Mouse (Mus musculus) MEL (cell line): ENCODE data around the gene Rnf144b. TPM values are rescaled to one million over a fixed set of nuclear protein-coding genes. Genes with fewer than 3 reads are reported as not detected.

Source experiments
- DNase-seq: peaks from one replicate; pipeline ENCODE4 v3.0.0; 2011; ENCODE audit warnings: low read depth, low spot score
- H3K27ac ChIP-seq: 2 replicates; pipeline ENCODE4 v1.5.1; 2012; ENCODE audit warnings: low read depth, mild to moderate bottlenecking, control low read depth, low read length, moderate library complexity; ENCODE audit not compliant: control insufficient read depth
- H3K27me3 ChIP-seq, 2 experiments: fragments of 150-350 bp in 1 of 2; sonication (generic) in 1 of 2; 2 replicates each; pipeline ENCODE4 v1.6.1; 2012; ENCODE audit warnings: low read length in 2 of 2, mild to moderate bottlenecking in 2 of 2, improper control_type of control experiment in 1 of 2, moderate library complexity in 1 of 2; ENCODE audit not compliant: insufficient read depth in 2 of 2, control insufficient read depth in 1 of 2
- H3K36me3 ChIP-seq, 2 experiments: 2 replicates each; pipeline ENCODE4 v1.6.1; 2012 to 2014; ENCODE audit warnings: low read length in 2 of 2, improper control_type of control experiment in 1 of 2, inconsistent platforms in 1 of 2, mild to moderate bottlenecking in 1 of 2; ENCODE audit not compliant: insufficient read depth in 2 of 2, control insufficient read depth in 1 of 2
- H3K4me1 ChIP-seq, 2 experiments: fragments of 150-350 bp in 1 of 2; sonication (generic) in 1 of 2; 2 replicates each; pipeline ENCODE4 v1.6.1; 2012; ENCODE audit warnings: low read length in 2 of 2, improper control_type of control experiment in 1 of 2, mild to moderate bottlenecking in 1 of 2; ENCODE audit not compliant: insufficient read depth in 2 of 2, control insufficient read depth in 1 of 2
- H3K4me3 ChIP-seq, 2 experiments: fragments of 150-350 bp in 1 of 2; sonication (generic) in 1 of 2; 2 replicates each; pipeline ENCODE4 v1.5.1; 2012; ENCODE audit warnings: low read depth in 2 of 2, low read length in 2 of 2, mild to moderate bottlenecking in 2 of 2, moderate library complexity in 2 of 2, control low read depth in 1 of 2, improper control_type of control experiment in 1 of 2; ENCODE audit not compliant: control insufficient read depth in 1 of 2, insufficient read depth in 1 of 2
- H3K79me2 ChIP-seq: 2 replicates; pipeline ENCODE4 v1.6.1; 2012; ENCODE audit warnings: mild to moderate bottlenecking, low read length, moderate library complexity; ENCODE audit not compliant: control insufficient read depth, poor library complexity, insufficient read depth
- H3K9ac ChIP-seq: 2 replicates; pipeline ENCODE4 v1.6.1; 2012; ENCODE audit warnings: low read depth, mild to moderate bottlenecking, control low read depth, low read length, moderate library complexity; ENCODE audit not compliant: control insufficient read depth, poor library complexity, severe bottlenecking
- H3K9me3 ChIP-seq: fragments of 150-350 bp; sonication (generic); replicated peaks from 2 replicates; pipeline ENCODE4 v1.6.1; 2012; ENCODE audit warnings: mild to moderate bottlenecking, low read length, improper control_type of control experiment, moderate library complexity; ENCODE audit not compliant: insufficient read depth
- BHLHE40 ChIP-seq: IDR thresholded peaks from 2 replicates; pipeline ENCODE4 v1.6.1; 2012; ENCODE audit warnings: low read depth, mild to moderate bottlenecking, inconsistent platforms, low read length, improper control_type of control experiment, borderline replicate concordance
- CHD2 ChIP-seq: IDR thresholded peaks from 2 replicates; pipeline ENCODE4 v1.6.1; 2011; ENCODE audit warnings: low read length, improper control_type of control experiment
- E2F4 ChIP-seq: IDR thresholded peaks from 2 replicates; pipeline ENCODE4 v1.6.1; 2011; ENCODE audit warnings: low read depth, low read length, improper control_type of control experiment, borderline replicate concordance
- EP300 ChIP-seq, 2 experiments: IDR thresholded peaks; 2 replicates each; pipeline ENCODE4 v1.6.1; 2011; ENCODE audit warnings: improper control_type of control experiment in 2 of 2, low read length in 2 of 2, low read depth in 1 of 2, mild to moderate bottlenecking in 1 of 2
- KAT2A ChIP-seq: conservative IDR thresholded peaks from 2 replicates; pipeline ENCODE4 v1.6.1; 2012; ENCODE audit warnings: low read depth, low read length, improper control_type of control experiment, inconsistent platforms
- MAX ChIP-seq: IDR thresholded peaks from 2 replicates; pipeline ENCODE4 v1.6.1; 2011; ENCODE audit warnings: low read length, improper control_type of control experiment
- MAZ ChIP-seq: IDR thresholded peaks from 2 replicates; pipeline ENCODE4 v1.6.1; 2012; ENCODE audit warnings: low read depth, mild to moderate bottlenecking, inconsistent platforms, low read length, improper control_type of control experiment
- MXI1 ChIP-seq: IDR thresholded peaks from 2 replicates; pipeline ENCODE4 v1.6.1; 2011; ENCODE audit warnings: mild to moderate bottlenecking, low read depth, low read length, improper control_type of control experiment
- MYC ChIP-seq: IDR thresholded peaks from 2 replicates; pipeline ENCODE4 v1.6.1; 2011; ENCODE audit warnings: low read depth, mild to moderate bottlenecking, low read length, improper control_type of control experiment, moderate library complexity
- NELFE ChIP-seq: IDR thresholded peaks from 2 replicates; pipeline ENCODE4 v1.6.1; 2011; ENCODE audit warnings: low read depth, low read length, improper control_type of control experiment
- NRF1 ChIP-seq: IDR thresholded peaks from 2 replicates; pipeline ENCODE4 v1.6.1; 2014; ENCODE audit warnings: low read depth, mild to moderate bottlenecking, inconsistent platforms, low read length, improper control_type of control experiment, moderate library complexity; ENCODE audit not compliant: poor library complexity, insufficient read depth, severe bottlenecking
- POLR2AphosphoS2 ChIP-seq: IDR thresholded peaks from 2 replicates; pipeline ENCODE4 v1.6.1; 2011; ENCODE audit warnings: low read length, improper control_type of control experiment
- RCOR1 ChIP-seq: IDR thresholded peaks from 2 replicates; pipeline ENCODE4 v1.6.1; 2012; ENCODE audit warnings: low read depth, mild to moderate bottlenecking, inconsistent platforms, low read length, improper control_type of control experiment
- SMC3 ChIP-seq: IDR thresholded peaks from 2 replicates; pipeline ENCODE4 v1.6.1; 2011; ENCODE audit warnings: low read depth, low read length, improper control_type of control experiment
- TAL1 ChIP-seq: IDR thresholded peaks from 2 replicates; pipeline ENCODE4 v1.6.1; 2012; ENCODE audit warnings: mild to moderate bottlenecking, inconsistent platforms, low read length, moderate library complexity, mixed read lengths
- TBP ChIP-seq: IDR thresholded peaks from 2 replicates; pipeline ENCODE4 v1.8.0; 2011; ENCODE audit warnings: low read depth, low read length, improper control_type of control experiment
- ZC3H11A ChIP-seq: IDR thresholded peaks from 2 replicates; pipeline ENCODE4 v1.6.1; 2012; ENCODE audit warnings: low read depth, mild to moderate bottlenecking, inconsistent platforms, low read length, improper control_type of control experiment
- ZKSCAN1 ChIP-seq: IDR thresholded peaks from 2 replicates; pipeline ENCODE4 v1.6.1; 2012; ENCODE audit warnings: low read depth, mild to moderate bottlenecking, inconsistent platforms, low read length, improper control_type of control experiment, moderate library complexity
- ZMIZ1 ChIP-seq: IDR thresholded peaks from 2 replicates; pipeline ENCODE4 v1.6.1; 2012; ENCODE audit warnings: low read depth, mild to moderate bottlenecking, inconsistent platforms, low read length, improper control_type of control experiment, moderate library complexity
- ZNF384 ChIP-seq: IDR thresholded peaks from 2 replicates; pipeline ENCODE4 v1.6.1; 2012; ENCODE audit warnings: low read depth, mild to moderate bottlenecking, inconsistent platforms, low read length, improper control_type of control experiment
- polyA plus RNA-seq, 2 experiments: library from polyadenylated mRNA; stranded (reverse) in 1 of 2; unstranded in 1 of 2; fragments of >175 nt in 1 of 2; fragments of >200 nt in 1 of 2; gene quantifications; 2 replicates each; pipeline versions ENCODE4 v1.2.1 to v1.2.4; 2012; ENCODE audit warnings: low replicate concordance in 2 of 2, low read depth in 1 of 2; ENCODE audit not compliant: insufficient read length in 2 of 2, insufficient read depth in 1 of 2, missing spikeins in 1 of 2
- total RNA-seq: library from RNA; depleted of rRNA; stranded (reverse); fragments of 300-350 nt; gene quantifications from 2 replicates; pipeline ENCODE4 v1.2.3, GENCODE M21; 2012

Rnf144b gene
- total and polyA plus RNA-seq, 3 experiments: not detected

- TF ChIP-seq MXI1 (peak; percentile 37; the same call in 1 of the 2 replicates), E2F4 (peak; percentile 93; the same call in 1 of the 2 replicates), MAX (no peak), POLR2AphosphoS2 (0 out of 2 replicates have a peak, but pooled peaks have one; percentile 43), TAL1 (no peak), ZC3H11A (no peak), ZMIZ1 (no peak), EP300 (IDR thresholded peaks at IDR 0.05; ENCODE audit: low read depth in 1 of 2, low read length in 2 of 2) (no peak), BHLHE40 (no peak), ZKSCAN1 (no peak), TBP (0 out of 2 replicates have a peak, but pooled peaks have one; percentile 11), NELFE (peak; percentile 53), NRF1 (no peak), RCOR1 (no peak), SMC3 (no peak), CHD2 (no peak)
Observed at GRCm38 (mm10) chr13:47105711-47106579, 16.5 kb upstream of the Rnf144b start, which contains the start of gene Dek (continued).

- Histone ChIP-seq H3K36me3 (peaks cover 16 to 30% of the 10 kb centered on the region in 2 experiments), H3K27me3 (no peaks in the 10 kb centered on the region), H3K9me3 (no peaks in the 10 kb centered on the region), H3K4me3 (peak overlapping the region; percentile 75 to 89), H3K79me2 (peaks cover 38% of the 10 kb centered on the region), H3K27ac (peak overlapping the region; percentile 63), H3K9ac (peak overlapping the region; percentile 90), H3K4me1 (peaks cover 7 to 15% of the 10 kb centered on the region in 2 experiments)
- TF ChIP-seq MAZ (no peak), TBP (no peak), POLR2AphosphoS2 (no peak), KAT2A (no peak), ZKSCAN1 (no peak), MYC (no peak), ZNF384 (no peak)
- peak; percentile 73 for DNase-seq
Observed at GRCm38 (mm10) chr13:47106580-47106888, 15.9 kb upstream of the Rnf144b start.
